Mouse (Mus musculus) heart, adult 8-10 months (tissue): ENCODE data around the gene Tmem240. TPM values are rescaled to one million over a fixed set of nuclear protein-coding genes. Genes with fewer than 3 reads are reported as not detected.

Experiments
- microRNA-seq: library from miRNA; unstranded; fragments of <30 nt; microRNA quantifications from one replicate; pipeline ENCODE4 v1.2.0, GENCODE M21; 2022
- total RNA-seq, 4 experiments: library from RNA; stranded (reverse); gene quantifications; 2 replicates each; pipeline ENCODE4 v1.2.4; 2022

Gene Tmem240
- total RNA-seq, 4 experiments from 2014 or later, result 0.11 to 0.81 (median 0.13) TPM; not detected in 1

Small RNA genes lying within 50 kb of the gene (microRNA-seq; reads per million reads assigned to microRNA genes)
- not detected for gene Gm27743

Other genes starting within 250 kb of the Tmem240 start
- 100 to 1,000 TPM; 136 to 150 (median 142) TPM for gene Gnb1, start 243.4 kb upstream of the Tmem240 start, total RNA-seq
- gene Nadk, start 172.4 kb upstream of the Tmem240 start, total RNA-seq, result 10 to 100 TPM; 23.8 to 30.2 (median 29.1) TPM
- gene Slc35e2, start 133.4 kb upstream of the Tmem240 start, total RNA-seq, result 1 to 10 TPM; 6.2 to 7.8 (median 6.9) TPM
- 10 to 100 TPM; 29.2 to 37.0 (median 30.2) TPM for gene Cdk11b, start 109.9 kb upstream of the Tmem240 start, total RNA-seq
- not detected for gene Gm10563, start 89.4 kb upstream of the Tmem240 start, total RNA-seq
- gene Mmp23, start 81.4 kb upstream of the Tmem240 start, total RNA-seq, result 1 to 10 TPM; 6.7 to 9.0 (median 7.4) TPM
- 10 to 100 TPM; 25.4 to 30.1 (median 27.1) TPM for gene Mib2, start 65.6 kb upstream of the Tmem240 start, total RNA-seq
- gene Fndc10, start 40.5 kb upstream of the Tmem240 start, total RNA-seq, result 1 to 10 TPM in 3 of 4 experiments, under 1 TPM in 1; 0.98 to 2.4 (median 1.3) TPM
- 10 to 100 TPM; 43.2 to 53.5 (median 51.2) TPM for gene Ssu72, start 30.0 kb upstream of the Tmem240 start, total RNA-seq
- gene Atad3a, start 26.3 kb downstream of the Tmem240 start, total RNA-seq, result 10 to 100 TPM; 34.9 to 45.7 (median 40.8) TPM
- gene Vwa1, start 39.9 kb downstream of the Tmem240 start, total RNA-seq, result 1 to 10 TPM; 5.6 to 9.8 (median 8.1) TPM
- 1 to 10 TPM in 1 of 4 experiments, under 1 TPM in 3; 0.66 to 1.1 (median 0.81) TPM for gene Tmem88b, start 51.1 kb downstream of the Tmem240 start, total RNA-seq
- not detected for gene Ankrd65, start 55.6 kb downstream of the Tmem240 start, total RNA-seq
- 10 to 100 TPM; 78.5 to 86.8 (median 80.6) TPM for gene Mrpl20, start 68.1 kb downstream of the Tmem240 start, total RNA-seq
- gene Ccnl2, start 77.7 kb downstream of the Tmem240 start, total RNA-seq, result 10 to 100 TPM; 20.3 to 30.7 (median 26.2) TPM
- 100 to 1,000 TPM; 112 to 128 (median 117) TPM for gene Aurkaip1, start 96.5 kb downstream of the Tmem240 start, total RNA-seq
- 10 to 100 TPM; 19.7 to 30.4 (median 24.4) TPM for gene Mxra8, start 104.9 kb downstream of the Tmem240 start, total RNA-seq
- 10 to 100 TPM; 41.3 to 50.7 (median 49.8) TPM for gene Dvl1, start 112.6 kb downstream of the Tmem240 start, total RNA-seq
- under 1 TPM; 0.17 to 0.19 (median 0.19) TPM for gene Tas1r3, start 128.6 kb downstream of the Tmem240 start, total RNA-seq
- gene Cptp, start 134.6 kb downstream of the Tmem240 start, total RNA-seq, result 1 to 10 TPM; 7.3 to 9.9 (median 8.6) TPM
- gene Ints11, start 134.7 kb downstream of the Tmem240 start, total RNA-seq, result 10 to 100 TPM; 13.9 to 14.5 (median 14.1) TPM
- gene Pusl1, start 157.0 kb downstream of the Tmem240 start, total RNA-seq, result 10 to 100 TPM in 3 of 4 experiments, 1 to 10 TPM in 1; 9.6 to 11.9 (median 10.9) TPM
- gene Acap3, start 157.0 kb downstream of the Tmem240 start, total RNA-seq, result 10 to 100 TPM in 2 of 4 experiments, 1 to 10 TPM in 2; 9.5 to 13.8 (median 10.9) TPM
- gene Ube2j2, start 209.0 kb downstream of the Tmem240 start, total RNA-seq, result 10 to 100 TPM; 46.5 to 51.6 (median 49.3) TPM
- 10 to 100 TPM; 17.5 to 20.9 (median 18.4) TPM for gene C1qtnf12, start 227.5 kb downstream of the Tmem240 start, total RNA-seq